Mouse (Mus musculus) Patski (cell line): ENCODE results near the gene Srsy. TPM values are rescaled to one million over a fixed set of nuclear protein-coding genes. Genes with fewer than 3 reads are reported as not detected.
"Not testable (repeated sequence)": the region's sequence is repeated elsewhere in the genome, so short reads cannot be mapped to it uniquely, and the experiment has no call there.

ENCODE experiments used
- ATAC-seq: fragments of 100-300 bp; one replicate; pipeline ENCODE4 v1.8.0; 2021
- CTCF ChIA-PET: fragments of 350-600 bp; sonication (Branson Sonifier 250); formaldehyde crosslinking; loops from one replicate; lab custom pipeline; 2022; ENCODE audit warnings: inconsistent platforms; lab: Charles Lee
- POLR2A ChIA-PET: fragments of 350-600 bp; sonication (Branson Sonifier 250); formaldehyde crosslinking; loops from one replicate; lab custom pipeline; 2022; ENCODE audit warnings: antibody characterized with exemption, inconsistent platforms; lab: Charles Lee
- DNase-seq: peaks from one replicate; pipeline ENCODE4 v3.0.0-alpha.2; 2011; ENCODE audit warnings: low read depth, low spot score
- H3K27me3 ChIP-seq: fragments of 371-371 bp; one replicate; pipeline ENCODE4 v1.5.1; 2021
- in situ Hi-C: fragments of 300-500 bp; cut with MboI; formaldehyde crosslinking; loops from 3 replicates; pipeline ENCODE4 v1.11.1; 2018; ENCODE audit warnings: low pct_unique_long_range_greater_than_20kb, mixed read lengths
- polyA plus RNA-seq: library from polyadenylated mRNA; unstranded; gene quantifications from one replicate; pipeline ENCODE4 v1.2.3, GENCODE M21; 2021

Srsy gene
- not detected for polyA plus RNA-seq

DNA sequence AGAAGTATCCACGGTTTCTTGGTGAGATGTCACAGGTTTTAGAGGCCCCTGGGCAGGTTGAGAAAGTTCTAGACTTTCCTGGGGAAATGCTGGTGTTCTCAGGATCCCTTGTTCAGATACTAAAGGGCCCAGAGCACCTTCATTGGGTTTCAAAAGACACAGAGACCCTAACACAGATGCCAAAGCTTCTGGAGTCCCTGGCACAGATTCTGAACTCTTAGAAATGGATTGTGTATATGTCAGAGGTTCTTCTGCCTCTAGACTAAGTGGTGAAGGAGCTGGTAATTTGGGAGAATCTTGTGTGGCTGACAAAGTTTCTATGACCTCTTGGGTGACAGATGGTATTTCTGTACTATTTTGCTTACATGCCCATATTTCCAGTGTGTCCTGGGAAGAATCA is at the start of gene Srsy:
Gene Srsy, minus strand, starts transcription at position 101 of the 400 bp plus-strand sequence.
- ATAC-seq, DNase-seq, CTCF ChIA-PET, in situ Hi-C loops, POLR2A ChIA-PET, H3K27me3 ChIP-seq: not testable (repeated sequence)

Other genes starting within 250 kb of the Srsy start
- gene Gm21904, start 91.1 kb downstream of the Srsy start, polyA plus RNA-seq: not detected
- gene Gm20772, start 62.6 kb downstream of the Srsy start, polyA plus RNA-seq: not detected
- gene Gm20831, start 62.6 kb downstream of the Srsy start, polyA plus RNA-seq: not detected
- not detected for gene Gm21764, start 124.5 kb upstream of the Srsy start, polyA plus RNA-seq
- not detected for gene Ssty1, start 151.8 kb upstream of the Srsy start, polyA plus RNA-seq